Mouse (Mus musculus): ENCODE data around the gene Fcna.

Gene Fcna

DNA sequence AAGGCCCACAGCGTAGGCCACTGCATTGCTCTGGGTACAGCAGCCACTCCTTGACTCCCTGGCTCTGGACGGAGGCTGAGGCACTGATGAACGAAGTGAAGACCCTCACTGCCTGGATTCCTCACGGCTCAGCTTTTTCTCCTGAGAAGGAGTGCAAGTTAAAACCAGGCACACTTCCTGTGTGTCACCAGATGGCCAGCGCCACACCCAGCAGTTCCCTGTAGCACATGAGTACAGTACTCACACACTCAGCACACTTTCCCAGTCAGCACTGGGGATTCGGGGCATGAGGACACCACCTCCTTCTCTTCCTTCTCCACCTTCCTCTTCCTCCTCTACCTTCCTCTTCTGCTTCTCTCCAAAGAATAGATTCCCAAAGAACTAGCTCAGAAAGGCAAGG is at the start of gene Fcna:
Gene Fcna, minus strand, starts transcription at position 220 of the 400 bp plus-strand sequence.
- no peak for DNase-seq

DNA sequence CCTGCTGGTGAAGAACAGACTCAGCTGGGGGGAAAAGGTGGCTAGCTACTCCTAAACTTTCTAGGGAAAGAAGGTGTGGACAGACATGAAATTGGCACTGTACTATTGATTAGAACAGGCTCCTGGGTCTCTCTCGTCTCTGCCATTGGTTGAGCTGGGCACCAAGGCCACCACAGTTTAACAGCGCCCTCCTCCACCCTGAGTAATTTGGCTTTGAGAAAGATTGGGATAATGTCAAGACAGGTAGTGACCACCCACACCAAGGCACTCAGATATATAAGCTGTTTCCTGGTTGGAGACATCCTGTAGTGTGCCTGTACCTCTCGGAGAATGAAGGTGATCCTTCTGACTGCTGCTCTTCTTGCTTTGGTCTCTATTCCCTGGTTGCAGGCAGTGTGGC is 48.7 kb upstream of the Fcna start, which contains the start of gene Lcn6:
Gene Lcn6, plus strand, starts transcription at position 301 of the 400 bp plus-strand sequence.
- DNase-seq = no peak

DNA sequence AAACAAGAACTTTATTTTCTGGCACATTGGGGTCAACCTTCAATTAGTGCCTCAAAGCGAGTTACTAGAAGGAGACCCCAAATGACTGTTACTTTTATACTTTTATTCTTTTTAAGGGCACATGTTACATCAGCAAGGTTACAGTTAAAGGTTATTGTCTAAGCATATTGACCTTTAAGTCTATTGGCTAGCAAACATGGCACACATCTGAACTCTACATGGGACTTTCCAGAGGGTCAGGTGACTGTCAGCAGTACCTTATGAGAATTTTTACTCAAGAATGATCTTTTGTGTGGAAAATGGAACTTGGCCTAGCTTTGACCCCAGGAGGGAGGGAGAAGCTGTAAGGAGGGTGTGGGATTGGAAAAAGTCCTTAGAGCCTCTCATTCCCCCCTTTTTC is 38.7 kb upstream of the Fcna start:
- DNase-seq = no peak

DNA sequence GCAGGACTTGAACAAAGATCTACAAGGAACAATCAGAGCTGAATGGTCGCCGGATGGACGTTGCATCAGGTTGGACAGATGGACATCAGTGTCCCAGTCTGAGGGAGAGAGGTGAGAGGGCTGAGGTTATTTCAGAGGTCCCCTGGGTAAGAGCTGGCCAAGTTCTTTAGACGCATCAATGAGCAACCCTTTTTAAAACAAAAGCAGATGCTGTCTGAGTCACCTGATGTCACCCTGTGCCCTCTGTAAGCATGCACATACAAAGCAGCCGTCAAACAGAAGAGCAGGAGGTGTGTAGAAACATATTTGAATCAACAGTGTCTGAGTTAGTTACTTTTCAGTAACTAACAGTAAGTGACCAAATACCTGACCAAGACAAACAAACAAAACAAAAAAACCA is 36.3 kb upstream of the Fcna start:
- no peak for DNase-seq

DNA sequence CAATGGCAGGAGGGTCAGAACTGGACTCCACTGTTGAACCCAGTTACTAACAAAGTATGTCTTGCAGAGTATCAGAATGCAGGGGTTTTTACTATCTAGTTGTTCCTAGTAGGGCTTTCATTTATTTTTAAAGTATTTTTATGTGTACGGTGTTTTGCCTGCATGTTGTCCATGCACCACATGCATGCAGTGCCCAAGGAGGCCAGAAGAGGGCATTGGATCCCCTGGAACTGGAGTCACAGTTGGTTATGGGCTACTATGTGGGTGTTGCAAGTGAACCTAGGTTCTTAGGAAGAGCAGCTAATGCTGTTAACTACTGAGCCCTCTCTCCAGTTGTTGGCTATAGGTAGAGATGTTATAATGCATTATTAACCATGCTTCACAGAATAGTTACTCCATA is 35.7 kb upstream of the Fcna start:
- peak in 1 of 2 experiments; percentile 44 for DNase-seq

DNA sequence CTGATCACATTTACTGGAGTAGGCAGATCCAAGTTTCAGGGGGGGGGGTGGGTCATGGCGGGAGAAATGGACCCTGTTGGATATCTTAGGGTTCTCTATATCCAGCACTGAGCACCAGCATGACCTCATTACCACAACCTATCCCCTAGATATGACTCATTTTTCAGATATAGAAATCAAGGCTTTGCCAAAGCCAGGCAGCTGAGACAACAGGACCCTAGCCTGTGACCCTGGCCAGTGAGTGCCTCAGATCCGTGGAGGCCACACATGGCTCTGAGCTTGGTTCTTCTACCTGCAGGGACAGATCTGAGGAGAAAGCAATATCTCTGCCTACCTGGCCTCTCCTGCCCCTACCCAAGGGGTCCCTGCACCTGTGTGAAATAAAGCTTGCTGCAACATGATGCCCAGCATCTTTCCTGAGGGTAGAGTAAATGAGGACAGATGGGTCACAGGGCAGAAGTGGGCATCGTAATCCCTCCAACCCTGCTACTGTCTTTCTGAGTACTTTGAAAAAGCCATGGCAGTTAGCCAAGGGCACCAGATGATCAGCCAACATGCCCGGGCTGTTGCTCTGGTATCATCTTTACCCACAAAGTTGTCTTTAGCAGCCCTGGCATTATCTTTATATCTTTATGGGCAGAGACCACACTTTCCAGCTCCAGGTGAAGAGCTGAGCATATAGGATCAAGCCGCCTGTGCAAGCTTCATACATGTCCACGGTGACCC is 33.6 kb upstream of the Fcna start:
- DNase-seq = no peak

DNA sequence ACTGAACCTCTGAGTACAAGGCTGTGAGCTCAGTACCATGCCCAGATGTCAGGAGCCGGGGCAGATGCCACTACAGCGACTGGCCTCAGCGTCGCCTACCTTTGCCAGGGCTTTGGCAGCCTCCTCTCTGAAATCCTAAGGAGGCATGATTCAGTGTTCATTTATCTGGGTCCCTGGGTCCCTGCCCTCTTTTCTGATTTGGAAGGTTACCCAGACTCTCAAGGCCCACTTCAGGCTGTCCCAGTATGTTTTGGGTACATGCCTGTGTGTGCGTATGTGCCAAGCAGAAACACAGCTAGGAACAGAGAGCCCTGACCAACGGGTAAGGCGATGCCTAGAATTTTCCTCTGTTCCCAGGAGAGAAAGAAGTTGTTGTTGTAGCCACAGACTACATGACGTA is 32.4 kb upstream of the Fcna start:
- DNase-seq = no peak

DNA sequence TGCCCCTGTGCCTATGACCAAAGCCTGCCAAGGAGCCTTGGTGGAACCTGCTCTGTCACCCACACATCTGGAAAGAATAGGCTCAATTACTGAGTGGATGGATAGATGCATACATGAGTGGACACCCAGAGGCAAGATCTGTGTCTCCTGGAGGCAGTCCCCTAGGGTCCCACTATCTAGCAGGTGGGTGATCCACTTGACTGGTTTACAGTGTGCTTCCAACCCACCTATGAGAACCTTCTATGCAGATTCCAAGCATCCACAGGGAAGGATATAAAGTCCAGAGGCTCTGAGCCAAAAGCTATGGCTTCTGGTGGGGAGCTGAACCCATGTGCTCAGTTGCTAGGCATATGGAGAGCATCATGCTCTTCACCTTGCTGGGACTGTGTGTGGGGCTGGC is 29.8 kb upstream of the Fcna start, which contains the start of gene Lcn5:
Gene Lcn5, plus strand, starts transcription at position 301 of the 400 bp plus-strand sequence.
- no peak for DNase-seq

DNA sequence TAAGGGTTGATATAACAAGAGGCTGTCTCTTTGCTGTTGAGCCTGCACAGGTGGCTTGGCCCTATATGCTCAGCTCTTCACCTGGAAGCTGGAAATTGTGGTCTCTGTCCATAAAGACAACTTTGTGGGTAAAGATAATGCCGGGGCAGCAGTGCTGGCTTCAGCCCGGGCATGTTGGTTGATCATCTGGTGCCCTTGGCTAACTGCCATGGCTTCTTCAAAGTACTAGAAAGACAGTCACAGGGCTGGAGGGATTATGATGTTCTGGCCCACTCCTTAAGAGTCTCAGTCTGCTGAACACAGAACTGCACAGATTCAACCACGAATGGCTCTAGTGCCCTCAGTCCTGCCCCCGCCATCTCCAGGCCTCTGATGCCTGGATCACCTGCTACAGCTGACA is 29.4 kb upstream of the Fcna start:
- no peak for DNase-seq

DNA sequence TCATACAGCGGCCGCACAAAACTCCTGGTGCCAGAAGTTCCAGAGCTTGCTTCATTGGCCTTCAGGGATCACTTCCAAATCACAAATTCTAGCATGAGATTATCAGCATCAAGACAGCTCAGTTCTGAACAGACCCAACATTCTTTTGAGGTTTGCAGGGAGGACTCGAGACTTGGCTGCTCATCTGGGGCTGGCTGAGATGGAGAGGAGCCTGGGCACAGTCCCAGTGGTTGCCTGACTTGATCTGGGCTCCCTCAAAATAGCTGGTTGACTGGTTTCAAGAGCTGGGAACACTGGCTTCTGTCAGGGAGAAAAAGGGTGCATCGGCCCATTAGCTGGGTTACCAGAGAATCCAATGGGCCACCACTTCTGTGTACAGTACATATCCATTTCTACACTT is 28.9 kb upstream of the Fcna start:
- no peak for DNase-seq

DNA sequence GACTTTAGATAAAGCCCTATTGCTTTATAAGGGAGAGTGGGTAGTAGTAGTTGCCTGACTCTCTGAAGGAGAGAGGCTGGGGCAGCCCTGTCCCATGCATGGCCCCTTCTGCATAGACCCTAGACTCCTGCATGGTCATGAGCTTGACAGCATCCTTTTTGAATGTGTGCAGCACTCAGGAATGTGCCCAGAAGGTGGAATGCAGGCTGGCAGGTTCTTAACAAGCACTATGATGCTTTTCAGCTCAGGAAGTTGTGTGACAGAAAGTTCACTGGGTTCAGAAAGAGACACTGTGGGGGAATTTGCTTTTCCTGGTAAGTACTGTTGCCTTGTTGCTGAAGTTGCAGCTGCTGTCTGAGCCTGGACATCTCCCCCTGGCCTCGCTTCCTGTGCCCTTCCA is 26.7 kb upstream of the Fcna start:
- DNase-seq = no peak

DNA sequence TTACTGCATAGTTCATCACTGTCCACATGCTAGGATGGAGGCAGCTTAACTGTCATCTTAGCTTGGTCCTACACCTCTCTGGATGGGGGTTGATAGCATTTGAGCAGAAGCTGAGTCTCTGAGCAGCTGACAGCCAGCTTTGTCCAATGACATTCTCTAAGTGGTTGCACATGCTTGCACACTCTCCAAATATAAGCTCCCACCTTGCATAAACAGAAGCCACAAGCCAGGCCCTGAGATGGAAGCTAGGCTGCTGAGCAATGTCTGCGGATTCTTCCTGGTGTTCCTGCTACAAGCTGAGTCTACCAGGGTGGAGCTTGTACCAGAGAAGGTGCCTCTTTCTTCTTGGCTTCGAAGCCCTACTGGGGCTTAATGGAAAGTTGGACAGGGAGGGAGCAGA is 25.1 kb upstream of the Fcna start, which contains the start of gene Lcn8:
Gene Lcn8, plus strand, starts transcription at position 219 of the 400 bp plus-strand sequence.
- DNase-seq = no peak

DNA sequence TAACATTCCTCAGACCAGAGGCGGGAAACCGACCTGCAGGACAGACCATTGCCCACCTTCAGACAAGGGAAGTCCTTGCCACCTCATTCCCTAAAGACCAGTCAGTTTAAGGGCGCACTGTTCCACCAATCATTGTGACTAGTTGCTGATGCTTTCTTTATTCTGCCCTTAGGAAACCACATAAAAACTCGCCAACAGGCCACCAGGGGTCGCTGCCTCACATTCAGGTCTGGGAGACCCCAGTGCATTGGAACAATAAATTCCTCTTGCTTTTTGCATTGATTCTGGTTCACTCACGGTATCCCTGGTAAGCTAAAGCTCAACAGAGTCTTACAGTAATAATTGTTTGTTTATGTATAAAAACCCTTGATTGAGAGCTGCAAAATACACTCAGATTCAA is 12.1 kb upstream of the Fcna start:
- no peak for DNase-seq

DNA sequence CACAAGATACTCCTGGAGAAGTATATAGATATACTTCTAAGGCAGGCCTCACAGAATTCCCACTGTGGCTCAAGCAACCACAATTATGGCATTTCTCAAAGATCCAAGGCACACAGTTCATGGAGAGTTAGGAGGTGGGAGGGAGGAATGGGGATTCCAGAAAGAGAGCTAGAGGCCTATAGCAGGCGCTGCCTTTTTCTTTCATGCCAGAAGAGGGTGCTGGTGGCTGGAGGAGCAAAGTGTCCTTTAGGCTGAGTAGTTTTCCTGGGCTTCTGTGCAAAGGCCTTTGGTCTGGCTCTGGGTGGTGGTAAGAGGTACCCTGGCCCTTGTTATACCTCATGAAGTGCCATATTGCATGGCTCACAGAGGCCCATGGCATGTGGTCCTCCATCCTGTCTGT is 6.2 kb upstream of the Fcna start:
- no peak for DNase-seq

DNA sequence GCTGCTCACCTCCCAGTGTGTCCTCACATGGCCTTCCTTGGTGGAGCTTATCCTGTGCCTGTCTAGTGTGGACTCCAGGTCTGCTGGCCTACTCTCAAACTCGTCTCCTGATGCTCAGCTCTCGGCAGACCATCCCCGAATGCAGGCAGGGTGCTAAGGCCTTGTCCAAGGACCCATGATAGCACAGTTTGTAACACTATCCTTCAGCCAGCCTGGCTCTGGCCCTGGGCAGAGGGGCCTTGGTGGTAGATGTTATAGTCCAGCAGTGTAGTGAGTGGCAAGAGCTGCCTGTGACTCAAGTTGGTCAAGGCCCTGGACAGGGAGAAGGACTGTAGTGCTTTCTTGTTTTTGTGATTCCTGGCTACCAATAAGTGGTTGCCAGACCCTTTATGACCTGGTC is 5.8 kb upstream of the Fcna start:
- no peak for DNase-seq

DNA sequence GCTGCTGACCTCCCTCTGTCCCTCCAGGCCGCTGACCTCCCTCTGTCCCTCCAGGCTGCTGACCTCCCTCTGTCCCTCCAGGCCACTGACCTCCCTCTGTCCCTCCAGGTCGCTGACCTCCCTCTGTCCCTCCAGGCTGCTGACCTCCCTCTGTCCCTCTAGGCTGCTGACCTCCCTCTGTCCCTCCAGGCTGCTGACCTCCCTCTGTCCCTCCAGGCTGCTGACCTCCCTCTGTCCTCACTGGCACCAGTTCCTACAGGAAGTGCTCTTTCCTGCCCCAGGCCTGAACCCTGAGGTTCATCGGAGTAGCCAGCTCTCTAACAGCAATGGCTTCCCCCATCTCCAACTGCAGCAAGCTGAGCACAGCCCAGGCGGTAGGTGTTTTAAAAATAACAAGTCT is 908 bp upstream of the Fcna start:
- DNase-seq = no peak

DNA sequence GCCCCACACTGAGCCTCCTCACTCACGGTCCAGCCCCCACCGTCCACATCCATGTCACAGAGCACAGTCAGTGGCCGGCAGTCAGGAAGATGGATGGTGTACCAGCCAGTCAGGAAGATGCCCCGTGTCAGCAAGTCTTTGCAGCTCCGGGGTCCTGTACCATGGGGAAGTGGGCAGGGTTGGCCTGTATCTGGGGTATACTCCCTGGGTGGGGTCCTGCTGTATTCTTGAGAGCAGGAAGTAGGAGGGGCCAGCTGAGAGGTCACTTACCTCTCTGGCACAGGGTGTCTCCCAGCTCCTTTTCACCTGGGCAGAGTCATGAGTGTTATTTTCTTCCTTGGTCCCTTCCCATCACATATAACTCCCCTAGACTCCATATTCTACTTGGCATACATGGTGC is 1.8 kb downstream of the Fcna start:
- no peak for DNase-seq

DNA sequence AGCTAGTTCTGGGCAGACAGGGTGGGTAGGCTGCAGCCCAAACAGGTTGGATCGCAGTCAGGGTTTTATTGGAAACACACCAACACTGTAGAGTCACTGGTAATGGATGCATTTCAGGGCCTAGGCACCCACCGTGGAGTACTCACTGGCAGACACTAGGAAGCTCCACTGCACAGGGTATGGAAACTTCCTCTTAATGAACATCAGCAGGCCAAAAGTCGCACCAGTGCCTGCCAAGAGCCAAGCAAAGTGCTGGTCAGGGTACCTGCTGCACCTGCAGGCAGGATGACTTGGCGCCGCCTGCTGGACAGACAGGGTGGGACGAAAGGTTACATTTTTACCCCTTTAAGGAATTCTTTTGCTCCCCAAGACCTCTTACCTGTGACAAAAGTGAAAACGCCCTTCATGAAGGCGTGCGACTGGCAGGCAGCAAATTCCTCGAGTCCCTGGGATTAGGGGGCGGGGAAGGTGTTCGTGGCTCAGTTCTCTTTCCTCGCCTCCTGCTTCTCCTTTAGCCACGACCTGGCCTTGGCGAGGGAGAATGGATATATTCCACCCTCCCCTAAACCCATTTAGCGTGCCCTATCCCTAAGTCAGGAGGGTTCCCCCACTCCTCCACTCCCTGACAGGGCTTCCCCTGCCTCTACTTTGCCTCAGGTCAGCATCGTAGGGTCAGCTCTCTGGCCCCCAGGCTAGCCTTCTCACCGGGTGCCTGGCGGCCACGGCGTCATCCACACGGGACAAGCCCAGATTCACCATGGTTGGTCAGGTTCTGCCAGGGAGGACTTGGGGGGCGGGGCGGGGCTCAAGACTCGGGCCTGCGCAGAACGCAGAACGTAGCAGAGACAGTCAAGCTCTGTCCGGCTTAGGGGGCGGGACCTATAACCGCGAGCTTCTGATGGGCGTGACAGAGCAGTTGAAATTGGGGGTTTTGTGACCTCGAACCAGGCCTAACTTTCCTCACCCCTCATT is 6.3 kb downstream of the Fcna start, which contains the start of gene Tmem141:
Gene Tmem141, minus strand, starts transcription at position 777 of the 972 bp plus-strand sequence.
- DNase-seq = peak; percentile 26 to 27

DNA sequence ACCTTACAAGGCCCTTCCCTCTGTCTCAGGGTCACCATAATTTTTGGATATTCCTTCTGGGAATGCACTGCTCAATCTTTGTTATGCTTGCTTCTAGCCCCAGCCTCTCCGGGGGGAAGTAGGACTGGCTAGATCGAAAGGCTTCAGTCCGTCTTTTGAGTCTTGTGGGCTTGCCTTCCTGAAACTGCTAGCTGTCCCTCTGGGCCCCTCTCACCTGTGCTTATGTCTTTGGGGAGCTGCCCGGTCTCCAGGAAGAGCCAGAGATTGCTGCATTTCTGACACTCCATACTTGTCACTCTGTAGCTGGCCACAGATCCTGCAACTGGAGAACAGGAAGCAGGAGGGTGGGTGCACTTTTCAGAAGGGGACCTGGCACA is 7.0 kb downstream of the Fcna start:
- DNase-seq = no peak

DNA sequence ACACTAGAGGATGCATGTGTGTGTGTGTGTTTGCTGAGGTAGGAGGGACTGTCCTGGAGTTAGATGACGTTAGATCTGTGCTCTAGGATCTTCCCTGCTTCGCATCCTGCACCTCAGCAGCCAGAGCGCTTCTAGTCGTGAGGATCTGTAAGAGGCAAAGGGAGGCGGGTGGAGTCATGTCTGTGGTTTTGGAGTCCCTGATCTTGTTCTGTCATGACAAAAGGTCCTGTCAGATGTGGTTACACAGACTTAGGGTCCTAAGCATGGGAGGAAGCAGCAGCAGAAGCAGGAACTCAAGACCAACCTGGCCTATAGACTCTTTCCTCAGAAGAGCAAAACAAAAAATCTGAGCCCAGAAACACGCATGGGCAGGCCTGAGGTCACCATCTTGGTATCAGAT is 7.4 kb downstream of the Fcna start:
- no peak for DNase-seq

DNA sequence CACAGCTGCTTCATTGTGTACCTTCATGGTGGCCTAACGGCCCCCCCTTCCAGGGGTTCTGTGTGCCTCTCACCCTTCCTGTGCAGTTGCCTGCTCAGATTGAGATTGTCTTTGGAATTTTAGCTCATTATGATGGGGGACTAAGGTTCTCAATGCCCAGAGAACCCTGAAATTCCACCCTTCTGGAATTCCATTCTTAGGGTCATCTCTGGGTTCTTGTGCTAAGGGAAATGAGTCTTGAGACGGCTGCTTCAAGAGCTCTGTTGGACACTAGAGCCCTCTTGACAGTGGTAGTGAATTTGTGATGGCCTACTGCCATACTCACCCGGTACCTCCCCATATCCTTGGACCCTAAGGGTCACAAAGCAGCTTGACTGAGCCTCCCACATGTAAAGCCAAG is 10.3 kb downstream of the Fcna start, which contains the start of gene Ccdc183:
Gene Ccdc183, minus strand, starts transcription at position 101 of the 400 bp plus-strand sequence.
- no peak for DNase-seq

DNA sequence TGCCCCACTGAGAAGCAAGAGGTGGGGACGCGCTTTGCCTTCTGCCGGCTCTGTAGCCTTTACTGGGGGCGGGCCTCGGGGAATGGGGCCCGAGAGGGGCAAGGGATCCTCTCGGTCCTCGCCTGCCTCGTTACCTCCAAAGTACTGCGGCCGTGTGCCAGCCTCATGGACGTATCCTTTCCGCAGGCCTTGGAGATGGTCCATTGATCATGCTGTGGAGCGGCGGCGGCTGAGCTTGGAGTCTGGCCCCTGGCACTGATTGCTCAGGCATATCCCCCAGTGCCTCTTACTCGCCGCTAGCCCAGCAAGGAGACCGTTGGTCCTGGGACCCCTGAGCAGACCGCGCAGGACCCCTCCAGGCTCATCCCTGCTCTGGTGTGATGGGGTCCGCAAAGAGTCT is 11.4 kb downstream of the Fcna start:
- DNase-seq = no peak

DNA sequence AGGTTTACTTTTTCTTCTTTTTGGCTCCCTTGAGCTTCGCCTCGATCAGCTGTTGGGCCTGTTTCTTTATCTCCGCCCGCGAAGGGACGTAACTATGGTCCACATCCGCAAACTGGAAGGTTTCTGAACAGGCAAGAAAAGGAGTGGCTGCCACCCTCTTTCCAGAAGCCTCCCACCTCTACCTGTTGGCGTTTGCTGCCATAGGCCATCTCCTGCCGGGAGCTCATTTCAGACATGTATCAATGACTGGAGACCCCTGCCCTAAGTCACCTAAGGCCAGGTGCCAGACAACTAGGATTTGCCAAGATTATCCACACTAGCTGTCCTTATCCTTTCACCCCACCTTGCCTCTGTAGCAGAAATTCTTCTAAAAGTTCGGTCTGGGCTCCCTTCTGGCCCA is 19.2 kb downstream of the Fcna start:
- no peak for DNase-seq

Measured in thymus, adult 18-20 months (tissue).